Mouse (Mus musculus) liver, adult 2 months (tissue): ENCODE results near the gene Kifc5b. TPM values are rescaled to one million over a fixed set of nuclear protein-coding genes. Genes with fewer than 3 reads are reported as not detected.

ENCODE experiments used
- DNase-seq: peaks from one replicate; pipeline ENCODE4 v3.0.0-alpha.2; 2011; ENCODE audit warnings: low read depth, low spot score; ENCODE audit errors: extremely low read depth
- H3K27ac ChIP-seq: fragments of 200-500 bp; replicated peaks from 2 replicates; pipeline ENCODE4 v1.5.1; 2012; ENCODE audit warnings: low read depth, mild to moderate bottlenecking, control low read depth, inconsistent platforms, low read length; ENCODE audit not compliant: insufficient read depth
- H3K27me3 ChIP-seq: fragments of 200-500 bp; 2 replicates; pipeline ENCODE4 v1.6.1; 2012; ENCODE audit warnings: mild to moderate bottlenecking, moderate library complexity, low read length, inconsistent platforms; ENCODE audit not compliant: control insufficient read depth, insufficient read depth
- H3K36me3 ChIP-seq: fragments of 200-500 bp; 2 replicates; pipeline ENCODE4 v1.6.1; 2012; ENCODE audit warnings: low read length, inconsistent platforms; ENCODE audit not compliant: control insufficient read depth, insufficient read depth
- H3K4me1 ChIP-seq: fragments of 200-500 bp; 2 replicates; pipeline ENCODE4 v1.6.1; 2011; ENCODE audit warnings: low read length; ENCODE audit not compliant: control insufficient read depth, insufficient read depth
- H3K4me3 ChIP-seq: fragments of 200-500 bp; 2 replicates; pipeline ENCODE4 v1.5.1; 2011; ENCODE audit warnings: low read depth, mild to moderate bottlenecking, control low read depth, low read length, moderate library complexity; ENCODE audit not compliant: insufficient read depth
- H3K79me2 ChIP-seq: fragments of 200-500 bp; 2 replicates; pipeline ENCODE4 v1.6.1; 2012; ENCODE audit warnings: inconsistent platforms, mild to moderate bottlenecking, low read length, moderate library complexity; ENCODE audit not compliant: control insufficient read depth, insufficient read depth
- H3K9ac ChIP-seq: fragments of 200-500 bp; 2 replicates; pipeline ENCODE4 v1.6.1; 2012; ENCODE audit warnings: low read depth, mild to moderate bottlenecking, control low read depth, inconsistent platforms, low read length
- CTCF ChIP-seq: fragments of 200-500 bp; IDR thresholded peaks from 2 replicates; pipeline ENCODE4 v1.5.1; 2011; ENCODE audit warnings: low read depth, low read length, control low read depth
- POLR2A ChIP-seq: fragments of 200-500 bp; IDR thresholded peaks from 2 replicates; pipeline ENCODE4 v1.6.1; 2011; ENCODE audit warnings: low read length, control low read depth; ENCODE audit not compliant: insufficient read depth; ENCODE audit errors: extremely low read depth
- WGBS: fragments of 180-500 bp; shearing (Covaris S2); methylation state at CpG from one replicate; pipeline ENCODE4 v1.1.7; 2018; 5-methylcytosine and 5-hydroxymethylcytosine counted together
- polyA plus RNA-seq: library from polyadenylated mRNA; depleted of rRNA; stranded (reverse); fragments of >200 nt; gene quantifications from 2 replicates; pipeline ENCODE4 v1.2.3, GENCODE M21; 2012
- total RNA-seq: library from RNA; depleted of rRNA; stranded (reverse); fragments of >200 nt; gene quantifications from 2 replicates; pipeline ENCODE4 v1.2.3, GENCODE M21; 2014

Gene Kifc5b
- total and polyA plus RNA-seq, 2 experiments: 0.45 to 0.55 TPM

DNA sequence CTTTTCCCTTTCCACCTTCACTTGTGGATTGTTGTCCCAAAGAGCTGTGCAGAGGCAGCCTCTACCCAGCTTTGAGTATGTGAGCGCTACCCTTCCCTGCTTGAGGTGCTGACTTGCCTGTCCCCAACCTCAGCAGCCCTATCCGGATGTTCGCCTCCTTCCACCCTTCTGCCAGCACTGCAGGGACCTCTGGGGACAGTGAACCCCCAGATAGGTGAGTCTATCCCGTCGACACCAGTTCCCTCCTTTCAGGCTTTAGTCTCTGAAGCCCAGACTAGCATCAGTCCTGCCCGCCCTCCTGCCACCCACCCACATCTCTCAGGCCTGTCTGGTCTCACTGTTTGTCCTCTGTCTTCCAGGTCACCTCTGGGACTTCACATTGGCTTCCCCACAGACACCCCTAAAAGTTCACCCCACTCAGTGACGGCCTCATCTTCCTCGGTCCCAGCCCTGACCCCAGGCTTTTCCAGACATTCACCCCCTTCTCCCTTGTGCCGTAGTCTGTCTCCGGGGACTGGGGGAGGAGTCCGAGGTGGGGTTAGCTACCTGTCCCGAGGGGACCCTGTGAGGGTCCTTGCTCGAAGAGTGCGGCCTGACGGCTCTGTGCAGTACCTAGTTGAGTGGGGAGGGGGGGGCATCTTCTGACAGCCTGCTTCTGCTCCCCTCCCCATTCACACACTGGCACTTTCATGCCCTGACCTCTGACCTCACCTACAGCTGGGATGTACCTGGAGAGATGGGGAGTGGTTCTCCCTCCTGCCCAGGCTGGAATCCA lies 20.2 kb downstream of the Kifc5b start:
- no peaks in the 10 kb centered on the region for H3K36me3 ChIP-seq
- DNase-seq: no peak
- peaks cover 15% of the 10 kb centered on the region for H3K4me1 ChIP-seq
- no peak overlapping the region for H3K4me3 ChIP-seq
- H3K27me3 ChIP-seq: no peaks in the 10 kb centered on the region
- H3K9ac ChIP-seq: no peak overlapping the region
- WGBS: 91% methylated on average over 15 of the region's 15 CpGs
- no peak for TF ChIP-seq POLR2A
- TF ChIP-seq CTCF: no peak
- H3K27ac ChIP-seq: no peak overlapping the region
- peaks cover 9% of the 10 kb centered on the region for H3K79me2 ChIP-seq

GRCm38 (mm10) chr17:26937883-26938695 lies 21.2 kb downstream of the Kifc5b start:
- WGBS: 33% methylated on average over 16 of the region's 16 CpGs
- DNase-seq: no peak
- Histone ChIP-seq H3K4me3 (peak overlapping the region; percentile 85), H3K36me3 (no peaks in the 10 kb centered on the region), H3K27ac (peak overlapping the region; percentile 7), H3K27me3 (no peaks in the 10 kb centered on the region), H3K9ac (peak overlapping the region; percentile 65), H3K4me1 (peaks cover 15% of the 10 kb centered on the region), H3K79me2 (peaks cover 8% of the 10 kb centered on the region)
- TF ChIP-seq POLR2A: no peak
- TF ChIP-seq CTCF: no peak

- peak overlapping the region; percentile 75 for H3K27ac ChIP-seq
- H3K9ac ChIP-seq: peak overlapping the region; percentile 65
- peaks cover 12% of the 10 kb centered on the region for H3K4me1 ChIP-seq
- H3K27me3 ChIP-seq: no peaks in the 10 kb centered on the region
- no peak for TF ChIP-seq POLR2A
- no peak for TF ChIP-seq CTCF
- peak overlapping the region; percentile 85 for H3K4me3 ChIP-seq
- no peaks in the 10 kb centered on the region for H3K36me3 ChIP-seq
- H3K79me2 ChIP-seq: peaks cover 2% of the 10 kb centered on the region
- under 1% methylated on average over 22 of the region's 22 CpGs for WGBS
- peak; percentile 41 for DNase-seq
Measured at GRCm38 (mm10) chr17:26938731-26939130, 21.8 kb downstream of the Kifc5b start.

- H3K79me2 ChIP-seq: no peaks in the 10 kb centered on the region; the same call in 1 of the 2 replicates
- WGBS: under 1% methylated on average over 70 of the region's 70 CpGs
- H3K36me3 ChIP-seq: no peaks in the 10 kb centered on the region
- TF ChIP-seq CTCF: no peak
- peak; percentile 93 for TF ChIP-seq POLR2A
- peak; percentile 95 for DNase-seq
- H3K4me3 ChIP-seq: peak within 1 kb of the TSS; percentile 85
- H3K27ac ChIP-seq: peak within 1 kb of the TSS; percentile 76
- peak within 1 kb of the TSS; percentile 92 for H3K9ac ChIP-seq
- peaks cover 10% of the 10 kb centered on the region for H3K4me1 ChIP-seq
- H3K27me3 ChIP-seq: no peaks in the 10 kb centered on the region
Measured at GRCm38 (mm10) chr17:26939178-26939972, 22.5 kb downstream of the Kifc5b start, which contains the start of gene Cuta. Gene Cuta (minus strand): TSS chr17:26939569.

DNA sequence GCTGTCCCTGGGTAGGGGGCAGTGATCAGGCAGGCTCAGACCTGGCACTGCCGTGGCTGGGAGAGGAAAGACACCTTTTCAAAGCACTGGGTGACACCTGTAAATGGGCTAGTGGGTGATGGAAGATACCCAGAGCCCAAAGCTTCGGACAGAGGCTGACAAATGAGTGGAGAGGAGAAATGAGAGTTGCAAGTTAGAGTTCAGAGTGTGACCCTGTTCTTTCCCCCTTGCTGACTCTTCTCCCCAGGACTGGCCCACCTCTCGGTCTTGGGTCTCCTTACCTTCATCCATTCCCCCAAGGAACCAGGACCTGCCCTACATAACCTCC lies 23.0 kb downstream of the Kifc5b start:
- no peak for TF ChIP-seq POLR2A
- no peak for TF ChIP-seq CTCF
- 10% methylated on average over 3 of the region's 3 CpGs for WGBS
- no peak for DNase-seq
- Histone ChIP-seq H3K79me2 (no peaks in the 10 kb centered on the region; the same call in 1 of the 2 replicates), H3K36me3 (no peaks in the 10 kb centered on the region), H3K4me1 (peaks cover 10% of the 10 kb centered on the region), H3K9ac (peak overlapping the region; percentile 92), H3K27ac (peak overlapping the region; percentile 76), H3K27me3 (no peaks in the 10 kb centered on the region), H3K4me3 (peak overlapping the region; percentile 73)
